Mouse (Mus musculus) NIH3T3 (cell line): ENCODE measurements at regions not wholly inside any gene's neighbourhood (a gene's known extent, or its start where the extent isn't known, plus 50 kb on each side); places are given as distances from the start of the nearest gene placed in this dataset.
A peak's percentile ranks its signal among the peaks of the same experiment; 100 is the strongest.

Experiments used
- DNase-seq: peaks from one replicate; pipeline ENCODE4 v3.0.0-alpha.2; 2012; ENCODE audit warnings: low read depth

DNA sequence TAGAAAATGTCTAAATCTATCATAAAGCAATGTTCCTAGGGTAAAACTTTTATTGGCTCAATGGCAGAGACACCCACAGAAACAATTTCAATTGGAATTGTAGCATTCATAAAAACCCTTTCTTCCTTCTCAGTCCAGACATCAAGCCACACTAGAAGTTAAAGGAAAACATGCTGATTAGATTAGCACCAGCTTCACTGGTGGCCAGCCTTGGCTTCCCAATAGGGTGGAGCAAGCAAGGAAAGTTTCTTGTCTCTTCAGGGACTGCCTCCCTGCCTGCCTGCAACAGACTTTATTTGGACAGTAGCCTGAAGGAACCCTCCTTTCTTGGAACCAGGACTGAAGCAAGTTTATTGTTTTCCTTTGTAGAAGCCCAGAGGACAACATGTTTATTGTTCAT lies 289.0 kb upstream of the Mef2c start:
- DNase-seq, result no peak

DNA sequence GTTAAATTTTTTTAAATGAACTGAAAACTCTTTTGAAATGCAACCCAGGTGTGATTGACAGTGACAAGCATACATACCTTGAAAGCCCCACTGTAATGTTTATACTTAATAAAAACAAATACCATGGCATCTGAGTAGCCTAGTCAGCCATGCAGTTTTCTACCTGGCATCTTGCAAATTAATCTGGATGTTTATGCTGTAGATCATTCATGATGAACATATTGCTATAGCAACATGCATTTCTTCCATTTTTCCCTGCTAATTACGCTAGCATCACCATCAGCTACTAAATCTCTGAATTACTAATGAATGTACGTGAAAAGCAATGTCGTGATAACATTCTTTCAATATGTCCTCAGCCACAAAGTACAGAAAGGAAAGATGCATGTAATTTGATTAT lies 287.4 kb upstream of the Mef2c start:
- DNase-seq, result no peak

DNA sequence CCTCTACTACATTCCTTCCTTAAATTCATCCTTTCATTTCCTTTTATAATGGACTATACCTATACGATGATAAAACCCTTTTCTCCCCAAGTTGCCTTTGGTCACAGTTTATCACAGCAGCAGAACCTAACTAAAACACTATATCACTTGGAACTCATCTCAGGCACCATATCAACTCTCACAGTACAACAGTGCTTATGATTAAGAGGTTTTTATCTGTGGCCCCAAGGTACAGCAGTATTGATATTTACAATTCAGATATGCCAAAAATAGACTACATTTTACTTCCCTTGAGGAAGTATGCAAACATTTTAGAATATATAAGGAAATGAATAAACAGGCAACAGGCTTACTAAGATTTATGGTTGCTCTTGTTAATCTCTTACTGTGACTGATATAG lies 251.4 kb upstream of the Mef2c start:
- no peak for DNase-seq

DNA sequence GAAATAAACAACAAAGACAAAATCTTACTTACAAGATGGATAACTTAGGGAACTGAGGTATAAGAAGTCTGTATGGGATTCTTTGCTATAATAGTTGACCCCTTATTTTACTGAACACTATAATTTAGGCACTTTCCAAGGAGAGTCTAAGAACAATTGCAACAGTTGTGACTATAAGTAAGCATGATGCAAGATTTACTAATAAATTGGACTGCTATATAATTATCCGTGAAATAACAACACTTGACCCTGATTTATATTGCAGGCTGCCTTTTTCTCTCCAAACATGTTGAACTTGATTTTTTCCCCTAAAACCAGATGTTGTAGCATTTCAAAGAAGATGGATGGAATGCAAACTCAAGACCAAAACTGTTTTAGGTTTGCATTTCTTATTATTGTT lies 237.2 kb upstream of the Mef2c start:
- DNase-seq, result no peak

DNA sequence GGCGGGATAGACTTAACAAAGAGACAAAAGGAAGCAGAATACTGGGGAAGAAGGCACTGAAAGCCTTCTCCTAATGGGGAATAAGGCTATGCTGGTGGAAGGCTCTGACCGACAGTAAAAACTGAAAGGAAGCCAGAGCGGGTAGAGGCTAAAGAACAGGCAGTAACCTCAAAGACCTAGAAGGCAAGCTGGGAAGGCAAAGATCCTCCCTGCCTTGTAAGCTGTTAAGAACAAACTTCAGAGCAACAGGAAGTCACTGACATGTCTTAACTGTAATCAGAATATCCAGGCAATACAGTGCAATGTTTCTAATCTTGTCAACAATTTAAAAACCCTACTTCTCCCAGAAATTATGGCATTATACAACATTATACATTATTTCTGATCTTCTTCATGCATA lies 235.2 kb upstream of the Mef2c start:
- DNase-seq, result no peak

DNA sequence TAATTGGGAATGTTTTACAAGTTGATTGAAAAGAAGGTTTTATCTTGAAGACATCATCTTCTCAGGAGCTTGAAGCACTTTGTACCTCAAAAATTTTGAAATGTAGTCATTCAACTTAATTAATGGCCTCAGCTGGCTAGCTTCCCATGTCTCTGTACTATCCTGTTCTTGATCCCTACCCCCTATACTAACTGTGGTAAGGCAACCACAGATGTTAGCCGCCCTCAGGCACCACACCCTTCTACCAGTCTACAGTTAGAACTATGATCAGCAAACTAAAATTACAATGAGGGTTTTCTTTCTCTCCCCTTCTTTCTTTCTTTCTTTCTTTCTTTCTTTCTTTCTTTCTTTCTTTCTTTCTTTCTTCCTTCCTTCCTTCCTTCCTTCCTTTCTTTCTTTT lies 225.1 kb upstream of the Mef2c start:
- no peak for DNase-seq

DNA sequence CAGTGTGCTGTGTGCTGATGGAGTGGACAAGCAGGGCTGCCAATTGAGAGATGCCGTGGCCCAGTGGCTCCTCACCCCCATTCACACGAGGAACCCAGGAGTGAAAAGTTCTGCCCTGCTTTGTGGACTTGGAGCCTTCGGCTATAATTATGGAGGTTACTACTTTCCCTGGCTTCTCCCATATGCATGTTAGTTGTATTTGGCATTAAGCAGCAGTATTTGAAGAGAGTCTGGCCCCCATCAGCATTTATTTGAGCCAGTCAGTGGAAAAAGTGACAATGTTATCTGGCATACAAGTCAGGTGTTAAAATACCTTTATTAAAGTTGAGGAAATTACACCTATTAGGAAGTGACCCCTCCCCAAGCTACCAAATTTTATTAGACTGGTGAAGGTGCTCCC lies 196.1 kb upstream of the Mef2c start:
- no peak for DNase-seq

DNA sequence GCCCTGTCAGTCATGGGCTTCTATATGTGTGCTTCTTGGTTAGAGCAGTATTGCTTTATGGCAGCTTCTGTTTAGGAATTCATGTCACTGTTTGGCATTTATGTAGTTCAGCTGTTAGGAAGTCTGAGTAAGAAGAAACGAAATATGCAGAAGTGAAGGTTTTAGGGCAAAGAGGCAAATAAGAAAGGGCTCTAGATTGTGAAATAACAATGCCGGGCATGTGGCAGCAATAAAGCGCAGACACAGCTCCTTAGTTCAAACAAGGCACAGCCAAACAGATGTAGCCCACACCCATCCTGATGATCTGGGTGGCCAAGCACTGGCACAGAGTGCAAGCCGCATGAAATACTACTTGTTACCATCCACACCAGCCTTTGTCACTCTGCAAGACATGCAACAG lies 175.3 kb upstream of the Mef2c start:
- no peak for DNase-seq

DNA sequence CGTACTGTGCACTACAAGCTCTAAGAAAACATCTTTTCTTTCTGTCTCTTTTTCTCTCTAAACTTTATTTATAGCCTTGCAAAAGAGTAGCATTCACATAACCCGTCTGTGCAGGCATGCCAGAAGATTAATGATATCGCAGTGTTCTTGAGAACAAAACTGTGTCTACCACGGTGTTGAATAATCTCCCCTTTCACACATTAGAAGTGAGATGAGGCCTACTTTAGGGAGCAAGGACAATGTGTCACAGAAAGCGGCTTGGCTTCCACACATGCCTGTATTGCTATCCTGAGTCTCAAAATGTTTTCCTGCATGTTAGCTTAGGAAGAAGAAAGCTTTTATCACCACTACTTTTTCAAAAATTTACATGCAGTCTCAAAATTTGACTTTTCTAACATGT lies 170.1 kb upstream of the Mef2c start:
- no peak for DNase-seq

DNA sequence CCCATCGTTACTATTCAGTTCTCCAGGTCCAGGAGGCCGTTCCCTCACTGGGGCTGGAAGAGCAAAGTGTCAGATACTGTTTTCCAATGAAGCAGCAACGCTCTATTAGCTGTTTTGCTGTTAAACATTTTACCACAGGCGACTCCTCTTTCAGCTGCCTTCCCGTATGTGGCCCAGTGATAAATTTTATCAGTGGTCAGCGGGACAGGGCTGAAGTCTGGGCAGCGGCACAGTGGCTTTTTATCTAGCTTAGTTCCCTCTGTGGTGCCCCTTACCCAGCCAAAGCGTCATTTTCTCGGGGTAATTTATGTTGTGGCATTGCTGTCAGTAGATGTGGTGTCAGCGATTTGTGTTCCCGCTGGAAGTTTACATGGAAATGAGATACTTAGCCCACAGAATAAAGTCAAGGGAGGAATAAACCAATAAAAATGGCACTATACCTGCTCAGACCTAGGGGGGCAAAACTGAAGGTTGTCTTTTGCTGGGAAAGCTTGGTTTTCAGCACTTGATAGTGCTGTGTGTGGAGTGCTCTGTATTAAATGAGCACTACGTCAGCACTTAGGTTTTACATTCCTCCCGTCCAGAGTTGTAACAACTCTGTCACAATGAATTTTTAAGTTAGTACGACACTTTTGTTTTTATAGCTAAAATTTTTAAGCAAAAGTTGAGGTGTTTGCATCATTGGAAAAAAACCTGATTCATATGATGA lies 159.1 kb upstream of the Mef2c start:
- DNase-seq, result no peak

DNA sequence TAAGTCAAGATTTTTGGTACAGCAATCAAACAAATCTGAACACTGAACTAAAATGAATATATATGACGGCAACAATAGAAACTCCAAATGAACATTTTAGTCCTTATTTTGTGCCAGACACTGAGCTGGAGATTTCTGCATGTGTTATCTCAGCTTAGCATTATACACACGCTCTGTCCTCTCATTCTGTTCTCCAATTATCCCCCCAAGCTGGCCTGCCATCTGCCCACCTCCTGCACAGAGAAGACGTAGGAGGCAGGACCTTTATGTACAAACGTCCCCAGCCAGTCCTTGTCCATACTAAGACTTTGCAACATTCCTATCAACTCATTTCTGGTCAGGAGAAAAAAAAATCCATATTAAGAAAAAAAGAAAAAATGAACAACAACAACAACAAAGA lies 148.5 kb upstream of the Mef2c start:
- DNase-seq, result no peak

DNA sequence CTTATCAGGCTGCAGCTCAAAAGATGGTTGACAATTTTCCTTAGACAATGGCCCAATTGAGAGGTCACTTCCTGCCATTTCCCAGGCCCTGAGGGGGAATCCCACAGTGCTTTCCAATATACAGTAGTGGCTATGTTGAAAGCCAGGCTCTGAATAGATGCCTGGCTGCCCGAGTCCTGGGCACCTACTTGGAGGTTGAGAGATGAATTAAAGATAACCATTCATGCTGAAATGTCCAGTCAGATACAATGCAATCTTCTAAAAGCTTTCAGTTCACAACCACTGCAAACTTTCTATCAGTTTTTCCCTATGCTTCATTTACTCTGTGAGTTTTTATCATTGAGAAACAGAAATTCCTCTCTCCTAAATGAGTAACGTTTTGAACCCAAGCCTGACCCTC lies 143.3 kb upstream of the Mef2c start:
- no peak for DNase-seq

DNA sequence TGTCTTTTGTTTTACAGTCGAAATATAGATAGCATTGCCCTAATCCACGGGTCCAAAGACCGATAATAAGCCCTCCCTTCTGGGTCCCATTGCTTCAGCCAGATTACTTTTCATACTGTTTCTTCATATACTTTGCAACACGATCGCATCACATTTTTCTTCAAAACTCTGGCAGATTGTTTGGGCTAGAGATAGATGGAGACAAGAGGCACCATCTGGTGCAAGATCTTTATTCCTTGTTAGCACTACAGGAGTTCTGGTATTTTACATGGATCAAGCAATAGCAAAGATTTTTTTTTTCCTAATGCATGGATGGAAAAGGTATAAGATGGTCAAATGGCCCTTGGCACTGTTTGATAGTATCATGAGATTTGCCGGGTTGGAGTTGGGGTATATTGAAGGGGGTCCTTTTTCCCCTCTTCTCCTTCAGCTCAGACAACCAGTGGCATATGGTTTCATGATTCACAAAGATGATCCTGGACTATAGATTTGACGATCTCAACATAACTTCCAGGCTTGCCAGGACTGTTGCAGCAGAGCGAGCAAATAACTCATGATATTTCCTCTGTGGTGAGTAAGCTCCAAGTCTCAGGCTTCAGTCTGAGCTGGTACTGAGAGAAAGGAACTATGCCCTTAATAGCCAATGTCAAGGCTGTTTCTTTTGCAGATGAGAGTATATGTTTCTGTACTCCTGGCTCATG lies 127.6 kb upstream of the Mef2c start:
- DNase-seq, result no peak

DNA sequence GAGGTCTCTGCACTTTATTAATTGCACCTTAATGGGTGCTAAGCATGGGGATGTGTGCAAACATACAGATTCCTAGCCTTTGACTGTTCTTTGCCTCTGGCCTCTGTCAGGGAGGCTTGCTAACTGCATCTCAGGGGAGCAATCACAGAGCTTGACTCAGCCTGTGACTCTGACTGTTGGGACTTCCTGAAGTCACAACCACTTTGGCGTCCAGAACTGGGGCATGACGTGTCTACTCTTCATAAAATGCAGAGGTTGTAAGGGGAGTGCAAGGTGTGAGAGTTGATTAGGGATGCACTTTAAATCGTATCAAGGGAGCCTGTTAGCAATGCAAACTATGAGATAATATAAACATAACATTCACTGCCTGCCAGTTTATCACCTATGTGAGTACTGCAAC lies 125.2 kb upstream of the Mef2c start:
- no peak for DNase-seq

DNA sequence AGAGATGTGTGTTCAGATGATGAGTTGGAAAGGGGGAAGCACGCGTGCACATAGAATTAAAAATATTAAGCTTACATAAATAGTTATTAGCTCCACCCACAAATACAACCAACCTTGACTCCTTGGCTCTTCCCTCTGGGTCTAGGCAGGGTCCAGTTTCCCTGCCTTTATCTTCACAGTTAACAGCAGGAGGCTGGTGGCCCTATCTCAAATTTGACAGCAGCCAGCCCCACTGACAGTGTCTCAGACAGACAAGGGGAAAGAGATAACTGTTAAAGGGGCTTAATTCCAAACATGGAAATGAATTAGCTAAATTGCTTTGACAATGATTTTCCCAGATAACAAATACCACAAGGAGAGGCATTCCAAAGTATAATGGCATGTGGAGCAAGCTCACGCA lies 121.2 kb upstream of the Mef2c start:
- no peak for DNase-seq

DNA sequence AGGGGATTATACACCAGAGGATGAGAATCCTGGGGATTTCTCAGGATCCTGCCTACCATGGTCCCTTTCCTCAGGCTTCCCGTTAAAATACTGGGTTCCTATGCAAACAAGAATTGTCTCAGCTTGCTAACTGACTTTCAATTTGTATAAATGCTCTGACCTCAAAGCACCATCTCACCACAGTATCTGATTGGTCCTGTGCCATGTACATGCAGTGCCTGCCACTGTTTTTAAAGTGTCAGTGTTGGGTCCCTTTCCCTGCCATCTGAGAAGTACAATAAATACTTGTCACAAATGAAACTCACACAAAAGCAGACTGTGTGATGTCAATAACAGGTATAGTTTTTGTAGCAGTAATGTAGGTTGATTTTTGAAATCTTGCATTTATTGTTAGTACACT lies 109.1 kb upstream of the Mef2c start:
- no peak for DNase-seq

DNA sequence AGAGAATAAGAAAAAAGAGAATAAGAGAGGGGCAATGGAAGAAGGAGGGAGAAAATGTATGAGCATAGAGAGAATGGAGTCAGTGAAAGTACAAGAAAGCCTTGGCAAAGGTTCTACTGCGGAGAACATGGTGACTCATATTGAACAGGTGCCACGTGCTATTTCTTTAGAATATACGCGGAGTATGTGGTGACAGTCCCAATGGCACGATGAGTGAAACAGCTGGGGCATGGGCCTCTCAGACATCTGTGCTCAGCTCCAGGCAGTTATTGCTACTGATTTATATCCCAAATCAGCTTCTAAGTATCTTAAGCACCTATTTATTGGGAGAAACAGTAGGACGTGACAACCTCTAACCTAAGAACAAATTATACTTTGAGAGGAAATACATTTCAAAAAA lies 104.5 kb upstream of the Mef2c start:
- DNase-seq, result no peak

DNA sequence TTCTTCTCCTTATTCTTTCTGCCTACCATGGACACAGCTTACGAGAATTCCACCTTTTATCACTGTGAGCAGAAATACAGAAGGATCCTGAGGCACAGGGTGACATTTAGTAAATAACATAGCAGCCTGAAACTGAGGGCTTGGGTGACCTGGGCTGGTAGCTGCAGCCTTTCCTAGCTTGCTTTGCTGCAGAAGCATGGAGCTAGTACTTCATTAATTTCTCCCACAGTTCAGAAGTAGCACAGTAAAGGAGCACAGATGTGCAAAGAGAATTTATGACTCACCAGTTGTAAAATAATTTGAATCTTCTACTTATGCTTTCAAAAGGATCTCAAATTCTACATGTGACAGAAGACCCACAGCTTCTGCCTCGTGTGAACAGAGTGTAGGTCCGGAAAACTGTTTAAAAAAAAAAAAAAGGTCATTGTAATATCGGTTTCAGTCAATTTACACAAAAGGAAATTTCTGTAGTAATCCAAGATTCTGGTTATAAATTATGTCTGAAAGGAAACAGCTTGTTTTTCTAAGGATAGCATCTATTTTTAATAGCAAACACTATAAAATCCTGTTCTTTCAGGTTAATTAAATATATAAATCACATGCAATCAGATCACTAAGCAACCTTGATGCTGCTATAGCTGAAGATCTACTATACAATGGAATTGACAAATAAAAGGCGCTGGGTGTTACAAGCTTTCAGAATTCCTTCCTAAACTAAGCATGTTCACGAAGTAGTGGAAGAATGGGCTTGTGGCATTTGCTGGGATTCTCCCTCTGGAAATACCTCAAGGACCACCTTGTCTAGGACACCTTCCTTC lies 64.0 kb upstream of the Mef2c start:
- DNase-seq, result no peak

DNA sequence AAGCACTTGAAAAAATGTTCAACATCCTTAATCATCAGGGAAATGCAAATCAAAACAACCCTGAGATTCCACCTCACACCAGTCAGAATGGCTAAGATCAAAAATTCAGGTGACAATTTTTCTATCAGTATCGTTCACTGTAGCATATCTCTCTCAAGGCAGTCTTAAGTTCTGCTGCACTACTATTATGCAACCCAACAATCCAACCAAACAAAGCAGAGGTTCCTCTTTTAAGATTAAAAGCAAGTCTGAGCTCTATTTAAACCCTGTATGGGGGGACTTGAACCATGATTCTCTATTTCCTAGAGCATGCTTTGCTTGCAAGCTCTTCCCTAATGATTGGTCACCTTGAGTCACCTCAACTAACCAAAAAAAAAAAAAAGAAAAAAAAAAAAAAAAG lies 59.6 kb upstream of the Mef2c start:
- no peak for DNase-seq

DNA sequence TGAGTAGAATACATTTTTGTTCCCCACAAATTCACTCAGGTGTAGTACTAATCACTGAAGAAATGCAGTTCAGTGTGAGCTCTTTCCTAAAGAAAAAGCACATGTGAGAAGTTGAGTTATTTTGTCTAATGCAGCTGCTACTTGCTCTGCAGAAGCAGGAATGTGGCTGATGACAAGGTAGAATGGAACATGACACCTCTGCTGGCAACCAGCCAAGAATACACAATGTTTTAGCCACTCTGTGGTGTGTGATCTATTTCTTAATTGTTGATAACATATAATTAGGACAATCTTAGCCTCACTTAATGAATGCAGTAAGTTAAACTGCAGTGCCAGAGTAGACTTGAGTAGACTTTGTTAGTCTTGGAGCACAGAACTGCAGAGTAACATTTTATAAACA lies 53.0 kb upstream of the Mef2c start:
- peak; percentile 4 for DNase-seq

DNA sequence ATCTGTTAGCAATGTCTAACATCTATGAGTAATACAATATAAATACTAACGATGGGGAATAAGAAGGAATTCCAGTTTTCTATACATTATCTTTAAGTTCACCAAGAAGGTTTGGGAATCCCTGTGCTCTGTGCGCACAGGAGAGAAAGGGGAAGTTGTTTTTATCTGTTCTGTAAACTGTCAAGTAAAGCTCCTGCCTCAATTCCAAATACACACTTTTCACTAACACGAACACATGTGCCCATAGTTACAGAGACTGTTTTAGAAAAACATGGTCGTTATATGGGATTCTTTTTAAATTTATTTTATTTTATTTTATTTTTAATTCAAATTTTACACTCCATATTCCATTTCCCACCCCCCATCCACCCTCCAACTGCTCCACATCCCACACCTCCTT lies 50.8 kb upstream of the Mef2c start:
- no peak for DNase-seq
